Mouse (Mus musculus) myocyte (in vitro differentiated cells): ENCODE data around the gene Zfp9. TPM values are rescaled to one million over a fixed set of nuclear protein-coding genes. Genes with fewer than 3 reads are reported as not detected.

Source experiments
- H3K27me3 ChIP-seq: one replicate; pipeline ENCODE4 v1.6.1; 2011; ENCODE audit not compliant: control insufficient read depth, insufficient read depth, insufficient read length
- H3K36me3 ChIP-seq: one replicate; pipeline ENCODE4 v1.6.1; 2011; ENCODE audit not compliant: control insufficient read depth, insufficient read depth
- H3K4me2 ChIP-seq: one replicate; pipeline ENCODE4 v1.6.1; 2011; ENCODE audit warnings: low read depth, control low read depth
- H3K4me3 ChIP-seq: one replicate; pipeline ENCODE4 v1.5.1; 2011; ENCODE audit warnings: mild to moderate bottlenecking, control low read depth, moderate library complexity
- H3K79me2 ChIP-seq: one replicate; pipeline ENCODE4 v1.6.1; 2011; ENCODE audit not compliant: control insufficient read depth, insufficient read depth
- H3ac ChIP-seq: one replicate; pipeline ENCODE4 v1.6.1; 2011; ENCODE audit not compliant: control insufficient read depth, insufficient read length
- CEBPB ChIP-seq: IDR thresholded peaks from 2 replicates; pipeline ENCODE4 v1.6.1; 2011; ENCODE audit warnings: mild to moderate bottlenecking, moderate library complexity; ENCODE audit not compliant: poor library complexity, insufficient read depth, severe bottlenecking
- E2F4 ChIP-seq: IDR thresholded peaks from one replicate; pipeline ENCODE4 v1.6.1; 2011; ENCODE audit warnings: mild to moderate bottlenecking, control low read depth, moderate library complexity; ENCODE audit not compliant: insufficient read depth
- MAX ChIP-seq: IDR thresholded peaks from one replicate; pipeline ENCODE4 v1.6.1; 2011; ENCODE audit warnings: low read depth, mild to moderate bottlenecking, control low read depth
- MYOD1 ChIP-seq, 3 experiments: IDR thresholded peaks; one replicate each; pipeline ENCODE4 v1.6.1; 2011; ENCODE audit warnings: control low read depth in 2 of 3, low read depth in 2 of 3, mild to moderate bottlenecking in 2 of 3, moderate library complexity in 1 of 3; ENCODE audit not compliant: insufficient read length in 2 of 3, control insufficient read depth in 1 of 3
- MYOG ChIP-seq, 3 experiments: IDR thresholded peaks; one replicate each; pipeline ENCODE4 v1.6.1; 2011; ENCODE audit warnings: control low read depth in 2 of 3, low read depth in 2 of 3, mild to moderate bottlenecking in 2 of 3; ENCODE audit not compliant: insufficient read length in 2 of 3, control insufficient read depth in 1 of 3, insufficient read depth in 1 of 3
- POLR2A ChIP-seq: IDR thresholded peaks from one replicate; pipeline ENCODE4 v1.6.1; 2011; ENCODE audit warnings: low read depth, mild to moderate bottlenecking, control low read depth, moderate library complexity; ENCODE audit not compliant: insufficient read length
- POLR2AphosphoS2 ChIP-seq: IDR thresholded peaks from one replicate; pipeline ENCODE4 v1.6.1; 2011; ENCODE audit warnings: low read depth, control low read depth; ENCODE audit not compliant: insufficient read length
- REST ChIP-seq: IDR thresholded peaks from one replicate; pipeline ENCODE4 v1.6.1; 2011; ENCODE audit warnings: mild to moderate bottlenecking, control low read depth, moderate library complexity; ENCODE audit not compliant: insufficient read depth, insufficient read length
- SRF ChIP-seq: IDR thresholded peaks from one replicate; pipeline ENCODE4 v1.6.1; 2011; ENCODE audit warnings: low read depth; ENCODE audit not compliant: control insufficient read depth, insufficient read length
- TCF12 ChIP-seq: IDR thresholded peaks from one replicate; pipeline ENCODE4 v1.6.1; 2011; ENCODE audit warnings: mild to moderate bottlenecking, control low read depth; ENCODE audit not compliant: poor library complexity, insufficient read depth, severe bottlenecking
- TCF3 ChIP-seq: IDR thresholded peaks from one replicate; pipeline ENCODE4 v1.6.1; 2011; ENCODE audit warnings: low read depth, control low read depth; ENCODE audit not compliant: insufficient read length
- USF1 ChIP-seq: IDR thresholded peaks from one replicate; pipeline ENCODE4 v1.6.1; 2011; ENCODE audit warnings: low read depth, mild to moderate bottlenecking, control low read depth, moderate library complexity
- polyA plus RNA-seq: library from polyadenylated mRNA; unstranded; fragments of >200 nt; fragmentation: generic; extraction: Trizol; gene quantifications from one replicate; pipeline ENCODE4 v1.2.1, GENCODE M21; 2012; ENCODE audit warnings: missing spikeins

Gene Zfp9
- polyA plus RNA-seq = 2.8 TPM

GRCm38 (mm10) chr6:118478957-118479708 is at the start of gene Zfp9:
TSS of gene Zfp9 (minus strand) at chr6:118479320.
- TF ChIP-seq CEBPB (no peak), MYOG (IDR thresholded peaks at IDR 0.05; ENCODE audit: control insufficient read depth in 1 of 3, insufficient read depth in 1 of 3, insufficient read length in 2 of 3, low read depth in 2 of 3) (no peak), REST (peak; percentile 18), TCF3 (no peak), TCF12 (no peak), POLR2A (peak; percentile 99), MYOD1 (IDR thresholded peaks at IDR 0.05; ENCODE audit: control insufficient read depth in 1 of 3, insufficient read length in 2 of 3, low read depth in 2 of 3) (peak in 1 of 3 experiments; percentile 33), E2F4 (no peak), MAX (no peak), USF1 (peak; percentile 5), SRF (no peak), POLR2AphosphoS2 (peak; percentile 97)
- H3K4me2 ChIP-seq = peak within 1 kb of the TSS; percentile 94

GRCm38 (mm10) chr6:118520668-118521067 is 41.5 kb upstream of the Zfp9 start:
- Histone ChIP-seq H3K36me3 (peaks cover 20% of the 10 kb centered on the region), H3K79me2 (no peaks in the 10 kb centered on the region), H3K4me3 (no peak overlapping the region), H3K27me3 (no peaks in the 10 kb centered on the region), H3ac (no peak overlapping the region), H3K4me2 (no peak overlapping the region)
- TF ChIP-seq MAX = no peak
- TF ChIP-seq TCF3 = no peak
- TF ChIP-seq USF1 = no peak
- no peak for TF ChIP-seq POLR2A
- no peak for TF ChIP-seq REST
- no peak for TF ChIP-seq E2F4
- TF ChIP-seq POLR2AphosphoS2 = no peak
- no peak for TF ChIP-seq SRF
- TF ChIP-seq CEBPB = no peak
- no peak for TF ChIP-seq TCF12
- no peak for TF ChIP-seq MYOD1 (IDR thresholded peaks at IDR 0.05; ENCODE audit: control insufficient read depth in 1 of 3, insufficient read length in 2 of 3, low read depth in 2 of 3)
- TF ChIP-seq MYOG (IDR thresholded peaks at IDR 0.05; ENCODE audit: control insufficient read depth in 1 of 3, insufficient read depth in 1 of 3, insufficient read length in 2 of 3, low read depth in 2 of 3) = no peak

More at GRCm38 (mm10) chr6:118478957-118479708, at the start of gene Zfp9:
- H3K27me3 ChIP-seq = no peaks in the 10 kb centered on the region
- H3ac ChIP-seq = peak within 1 kb of the TSS; percentile 3
- H3K4me3 ChIP-seq = peak within 1 kb of the TSS; percentile 80
- H3K36me3 ChIP-seq = peaks cover 8% of the 10 kb centered on the region
- peaks cover 36% of the 10 kb centered on the region for H3K79me2 ChIP-seq

- TF ChIP-seq POLR2AphosphoS2 = no peak
- no peak for TF ChIP-seq E2F4
- TF ChIP-seq TCF3 = no peak
- no peak for TF ChIP-seq MYOG (IDR thresholded peaks at IDR 0.05; ENCODE audit: control insufficient read depth in 1 of 3, insufficient read depth in 1 of 3, insufficient read length in 2 of 3, low read depth in 2 of 3)
- no peak for TF ChIP-seq POLR2A
- no peak for TF ChIP-seq CEBPB
- no peak for TF ChIP-seq MYOD1 (IDR thresholded peaks at IDR 0.05; ENCODE audit: control insufficient read depth in 1 of 3, insufficient read length in 2 of 3, low read depth in 2 of 3)
- no peak for TF ChIP-seq USF1
- no peak for TF ChIP-seq TCF12
- Histone ChIP-seq H3K27me3 (no peaks in the 10 kb centered on the region), H3K4me2 (no peak overlapping the region), H3K79me2 (no peaks in the 10 kb centered on the region), H3ac (no peak overlapping the region), H3K4me3 (no peak overlapping the region), H3K36me3 (peaks cover 11% of the 10 kb centered on the region)
These were observed 34.4 kb upstream of the Zfp9 start for GRCm38 (mm10) chr6:118513335-118514012.

GRCm38 (mm10) chr6:118499010-118499409 is 19.9 kb upstream of the Zfp9 start:
- TF ChIP-seq MYOD1 (IDR thresholded peaks at IDR 0.05; ENCODE audit: control insufficient read depth in 1 of 3, insufficient read length in 2 of 3, low read depth in 2 of 3) (no peak), SRF (no peak), MYOG (IDR thresholded peaks at IDR 0.05; ENCODE audit: control insufficient read depth in 1 of 3, insufficient read depth in 1 of 3, insufficient read length in 2 of 3, low read depth in 2 of 3) (no peak), MAX (no peak), REST (no peak), POLR2AphosphoS2 (no peak), TCF3 (no peak), TCF12 (no peak), POLR2A (no peak)
- H3K27me3 ChIP-seq = no peaks in the 10 kb centered on the region

GRCm38 (mm10) chr6:118482125-118482524 is 3.0 kb upstream of the Zfp9 start:
- H3K4me3 ChIP-seq = no peak overlapping the region
- H3ac ChIP-seq = no peak overlapping the region
- TF ChIP-seq TCF12 (no peak), TCF3 (no peak)
- no peak overlapping the region for H3K4me2 ChIP-seq
- peaks cover 16% of the 10 kb centered on the region for H3K79me2 ChIP-seq
- H3K36me3 ChIP-seq = no peaks in the 10 kb centered on the region
- no peaks in the 10 kb centered on the region for H3K27me3 ChIP-seq

More at GRCm38 (mm10) chr6:118499010-118499409, 19.9 kb upstream of the Zfp9 start:
- no peaks in the 10 kb centered on the region for H3K79me2 ChIP-seq
- H3K36me3 ChIP-seq = no peaks in the 10 kb centered on the region
- no peak overlapping the region for H3ac ChIP-seq
- no peak overlapping the region for H3K4me2 ChIP-seq
- H3K4me3 ChIP-seq = no peak overlapping the region
